Mouse (Mus musculus) heart, adult 2 months (tissue): ENCODE results near the gene Kmt5a. TPM values are rescaled to one million over a fixed set of nuclear protein-coding genes. Genes with fewer than 3 reads are reported as not detected.
"Not testable (repeated sequence)": the region's sequence is repeated elsewhere in the genome, so short reads cannot be mapped to it uniquely, and the experiment has no call there.

Experiments
- DNase-seq, 2 experiments: peaks; one replicate each; pipeline ENCODE4 v3.0.0; 2021
- H3K27ac ChIP-seq: fragments of 200-600 bp; 2 replicates; pipeline ENCODE4 v1.8.1; 2022
- H3K27me3 ChIP-seq: fragments of 200-500 bp; 2 replicates; pipeline ENCODE4 v1.6.1; 2012; ENCODE audit warnings: mild to moderate bottlenecking, low read length, inconsistent platforms, mixed read lengths; ENCODE audit not compliant: control insufficient read depth, insufficient read depth
- H3K36me3 ChIP-seq: fragments of 200-500 bp; 2 replicates; pipeline ENCODE4 v1.6.1; 2012; ENCODE audit warnings: low read length, inconsistent platforms; ENCODE audit not compliant: control insufficient read depth, insufficient read depth
- H3K4me1 ChIP-seq: fragments of 200-500 bp; 2 replicates; pipeline ENCODE4 v1.6.1; 2011; ENCODE audit warnings: low read length; ENCODE audit not compliant: control insufficient read depth, insufficient read depth
- H3K4me3 ChIP-seq: fragments of 200-600 bp; 2 replicates; pipeline ENCODE4 v1.8.1; 2022
- H3K79me2 ChIP-seq: fragments of 200-500 bp; replicated peaks from 2 replicates; pipeline ENCODE4 v1.6.1; 2012; ENCODE audit warnings: mild to moderate bottlenecking, inconsistent platforms, low read length, moderate library complexity, mixed read lengths; ENCODE audit not compliant: control insufficient read depth, insufficient read depth
- H3K9ac ChIP-seq: fragments of 200-500 bp; 2 replicates; pipeline ENCODE4 v1.6.1; 2012; ENCODE audit warnings: low read depth, mild to moderate bottlenecking, control low read depth, inconsistent platforms, low read length, mixed read lengths
- CTCF ChIP-seq: fragments of 200-600 bp; IDR thresholded peaks from 2 replicates; pipeline ENCODE4 v1.8.1; 2022; ENCODE audit warnings: antibody characterized with exemption, mild to moderate bottlenecking, moderate library complexity
- EP300 ChIP-seq: fragments of 200-500 bp; IDR thresholded peaks from 2 replicates; pipeline ENCODE4 v1.6.1; 2011; ENCODE audit warnings: low read depth, low read length, control low read depth; ENCODE audit not compliant: insufficient read depth
- POLR2A ChIP-seq: fragments of 200-500 bp; IDR thresholded peaks from 2 replicates; pipeline ENCODE4 v1.6.1; 2011; ENCODE audit warnings: mild to moderate bottlenecking, low read depth, low read length, control low read depth; ENCODE audit not compliant: insufficient read depth
- WGBS: fragments of 180-500 bp; shearing (Covaris S2); methylation state at CpG from one replicate; pipeline ENCODE4 v1.1.7; 2018; 5-methylcytosine and 5-hydroxymethylcytosine counted together
- intact Hi-C: fragments of 180-260 bp; cut with DNase I; formaldehyde crosslinking; loops from one replicate; pipeline ENCODE4 v1.15.1; 2025
- polyA plus RNA-seq: library from polyadenylated mRNA; depleted of rRNA; stranded (reverse); fragments of >200 nt; gene quantifications from 2 replicates; pipeline ENCODE4 v1.2.3, GENCODE M21; 2012
- total RNA-seq, 2 experiments: library from RNA; stranded (reverse); gene quantifications; 2 replicates each; pipeline ENCODE4 v1.2.3; 2021

Kmt5a gene
- total and polyA plus RNA-seq, 3 experiments, result 136 to 210 (median 191) TPM

GRCm38 (mm10) chr5:124456762-124457161, 17.0 kb downstream of the Kmt5a start:
- Histone ChIP-seq H3K4me3 (no peak overlapping the region), H3K27ac (no peak overlapping the region), H3K36me3 (peaks cover 2% of the 10 kb centered on the region; the same call in 1 of the 2 replicates), H3K9ac (no peak overlapping the region), H3K79me2 (no peaks in the 10 kb centered on the region), H3K27me3 (no peaks in the 10 kb centered on the region), H3K4me1 (peaks cover 5% of the 10 kb centered on the region)
- no peak for DNase-seq
- TF ChIP-seq CTCF (no peak), POLR2A (no peak), EP300 (no peak)
- 91% methylated on average over 6 of the region's 6 CpGs for WGBS
- intact Hi-C loops, result no loop called here

GRCm38 (mm10) chr5:124460922-124461321, 21.2 kb downstream of the Kmt5a start:
- DNase-seq, H3K27ac ChIP-seq, H3K4me3 ChIP-seq, H3K4me1 ChIP-seq, intact Hi-C loops, H3K79me2 ChIP-seq, H3K9ac ChIP-seq, H3K36me3 ChIP-seq, H3K27me3 ChIP-seq: not testable (repeated sequence)
- WGBS, result 86% methylated on average over 14 of the region's 14 CpGs

DNA sequence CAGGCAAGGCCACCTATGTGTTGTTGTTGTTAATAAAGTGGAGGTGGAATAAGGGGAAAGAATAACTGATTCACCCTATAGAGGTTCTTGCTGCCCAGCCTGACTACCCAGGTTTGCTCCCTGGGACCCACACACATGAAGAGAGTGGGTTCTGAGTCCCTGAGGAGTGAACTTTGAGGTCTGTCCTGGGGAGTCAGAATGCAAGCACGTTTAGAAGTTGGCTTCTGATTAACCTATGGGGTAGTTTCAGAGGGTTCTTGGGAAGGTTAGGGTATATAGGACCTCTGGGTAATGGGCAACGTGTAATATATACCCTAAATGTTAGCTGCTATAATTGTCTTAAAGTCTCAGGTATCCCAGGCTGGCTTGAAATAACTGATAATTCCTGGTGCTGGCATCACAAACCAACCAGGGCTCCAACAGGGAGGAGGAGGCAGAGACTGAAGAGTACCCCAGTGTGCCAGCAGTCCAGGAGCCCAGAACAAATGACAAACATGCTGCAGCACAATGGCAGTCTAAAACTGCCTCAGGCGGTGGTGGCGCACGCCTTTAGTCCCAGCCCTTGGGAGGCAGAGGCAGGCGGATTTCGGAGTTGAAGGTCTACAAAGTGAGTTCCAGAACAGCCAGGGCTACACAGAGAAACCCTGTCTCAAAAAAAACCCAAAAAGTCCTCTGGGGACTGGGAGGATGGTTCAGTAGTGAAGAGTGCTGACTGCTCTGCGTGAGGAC, 22.7 kb downstream of the Kmt5a start:
- TF ChIP-seq CTCF (no peak), POLR2A (no peak), EP300 (no peak)
- no peaks in the 10 kb centered on the region for H3K27me3 ChIP-seq
- WGBS, result 87% methylated on average over 8 of the region's 8 CpGs
- H3K4me1 ChIP-seq, result no peaks in the 10 kb centered on the region
- no peaks in the 10 kb centered on the region for H3K36me3 ChIP-seq
- no peak for DNase-seq
- intact Hi-C loops, result no loop called here
- no peak overlapping the region for H3K9ac ChIP-seq
- no peaks in the 10 kb centered on the region for H3K79me2 ChIP-seq
- H3K27ac ChIP-seq, result no peak overlapping the region
- H3K4me3 ChIP-seq, result no peak overlapping the region

DNA sequence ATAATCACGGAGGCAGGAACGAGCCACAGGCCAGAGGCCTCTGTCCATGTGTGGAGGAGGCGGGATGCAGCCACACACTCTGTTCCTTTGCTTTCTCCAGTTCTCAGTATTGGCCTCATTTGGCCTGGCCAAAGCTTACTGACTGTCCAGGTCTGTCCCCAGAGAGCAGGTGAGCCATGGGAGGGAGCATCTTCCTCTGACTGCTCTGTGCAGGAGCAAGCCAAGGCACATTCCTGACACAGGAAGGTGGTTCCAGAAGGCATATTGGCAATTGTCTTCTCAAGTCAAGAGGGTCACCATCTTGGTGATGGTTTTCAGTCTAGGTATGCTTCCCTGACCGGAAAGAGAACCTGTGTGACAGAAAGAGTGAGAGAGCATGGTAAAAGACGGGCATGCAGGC, 23.7 kb downstream of the Kmt5a start:
- Histone ChIP-seq H3K79me2 (no peaks in the 10 kb centered on the region), H3K4me1 (no peaks in the 10 kb centered on the region), H3K27me3 (no peaks in the 10 kb centered on the region), H3K4me3 (no peak overlapping the region), H3K27ac (no peak overlapping the region), H3K36me3 (no peaks in the 10 kb centered on the region), H3K9ac (no peak overlapping the region)
- 83% methylated on average over 5 of the region's 5 CpGs for WGBS
- DNase-seq, result no peak
- intact Hi-C loops, result no loop called here
- TF ChIP-seq EP300 (no peak), CTCF (no peak), POLR2A (no peak; the same call in 1 of the 2 replicates)

DNA sequence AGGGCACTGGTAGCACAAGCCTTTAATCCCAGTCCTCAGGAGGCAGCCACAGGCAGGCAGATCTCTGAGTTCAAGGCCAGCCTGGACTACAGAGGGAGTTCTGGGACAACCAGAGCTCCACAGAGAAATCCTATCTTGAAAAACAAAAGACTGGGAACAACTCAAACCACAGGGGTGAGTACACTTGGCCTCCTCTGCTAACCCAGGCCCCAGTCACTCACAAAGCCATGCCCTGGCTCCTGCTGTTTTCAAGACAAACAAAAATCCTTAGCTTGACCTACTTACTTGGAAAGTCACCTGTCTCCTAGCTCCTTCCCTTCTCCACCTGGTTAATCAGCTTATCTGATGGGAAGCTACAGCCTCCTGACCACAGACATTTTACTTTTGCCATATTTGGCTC, 25.2 kb downstream of the Kmt5a start:
- Histone ChIP-seq H3K27ac (no peak overlapping the region), H3K4me3 (no peak overlapping the region), H3K36me3 (no peaks in the 10 kb centered on the region), H3K79me2 (no peaks in the 10 kb centered on the region), H3K4me1 (no peaks in the 10 kb centered on the region), H3K9ac (no peak overlapping the region), H3K27me3 (no peaks in the 10 kb centered on the region)
- TF ChIP-seq EP300 (no peak), POLR2A (no peak), CTCF (no peak)
- intact Hi-C loops, result no loop called here
- no peak for DNase-seq

DNA sequence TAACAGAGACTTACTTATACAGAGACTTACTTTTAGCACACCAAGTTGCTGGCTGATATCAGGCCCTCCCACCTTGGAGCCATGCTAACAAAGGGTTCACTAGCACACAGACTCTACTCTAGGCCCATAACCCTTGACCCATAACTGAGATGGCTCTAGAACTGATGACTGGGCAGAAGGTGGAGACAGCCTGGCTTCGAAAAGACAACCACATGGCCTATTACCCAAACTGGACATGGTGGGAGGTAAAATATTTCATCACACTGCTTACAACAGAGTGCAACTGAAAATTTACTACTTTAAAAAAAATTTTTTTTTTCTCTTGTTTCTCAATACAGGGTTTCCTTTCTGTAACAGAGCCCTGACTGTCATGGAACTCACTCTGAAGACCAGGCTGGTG, 28.0 kb downstream of the Kmt5a start:
- TF ChIP-seq CTCF (no peak), POLR2A (no peak), EP300 (no peak)
- H3K4me3 ChIP-seq, result no peak overlapping the region
- no peaks in the 10 kb centered on the region for H3K4me1 ChIP-seq
- no peak for DNase-seq
- no peaks in the 10 kb centered on the region for H3K79me2 ChIP-seq
- H3K36me3 ChIP-seq, result no peaks in the 10 kb centered on the region
- no peaks in the 10 kb centered on the region for H3K27me3 ChIP-seq
- H3K9ac ChIP-seq, result no peak overlapping the region
- WGBS, result 91% methylated on average over 1 of the region's 1 CpGs
- H3K27ac ChIP-seq, result no peak overlapping the region
- intact Hi-C loops, result no loop called here
